Mouse (Mus musculus): ENCODE measurements at regions not wholly inside any gene's neighbourhood (a gene's known extent, or its start where the extent isn't known, plus 50 kb on each side); places are given as distances from the start of the nearest gene placed in this dataset.
A peak's percentile ranks its signal among the peaks of the same experiment; 100 is the strongest.

GRCm38 (mm10) chr19:14786868-14787267 lies 189.0 kb upstream of the Tle4 start:
- no peak for DNase-seq

- DNase-seq, result no peak
Observed at GRCm38 (mm10) chr19:14785661-14786060, 187.8 kb upstream of the Tle4 start.

DNA sequence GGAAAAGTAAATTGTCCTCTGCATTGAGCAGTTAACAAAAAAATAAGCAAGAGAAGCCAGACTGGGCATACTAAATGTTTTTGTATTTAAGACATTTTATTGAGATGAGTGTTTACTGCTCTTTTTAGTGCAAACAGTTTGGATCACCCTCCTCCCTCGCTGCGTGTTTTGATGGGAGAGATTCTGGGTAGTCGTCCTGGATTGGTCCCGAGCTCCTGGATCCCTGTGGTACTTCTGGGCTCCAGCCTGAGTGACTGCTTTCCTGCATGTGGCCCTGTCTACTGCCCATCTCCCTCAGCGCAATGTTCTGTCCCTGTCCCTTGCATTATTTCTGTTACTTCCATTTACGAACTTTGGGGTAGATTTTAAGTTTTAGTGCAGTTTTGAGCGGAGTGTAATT lies 179.9 kb upstream of the Tle4 start:
- no peak for DNase-seq

DNA sequence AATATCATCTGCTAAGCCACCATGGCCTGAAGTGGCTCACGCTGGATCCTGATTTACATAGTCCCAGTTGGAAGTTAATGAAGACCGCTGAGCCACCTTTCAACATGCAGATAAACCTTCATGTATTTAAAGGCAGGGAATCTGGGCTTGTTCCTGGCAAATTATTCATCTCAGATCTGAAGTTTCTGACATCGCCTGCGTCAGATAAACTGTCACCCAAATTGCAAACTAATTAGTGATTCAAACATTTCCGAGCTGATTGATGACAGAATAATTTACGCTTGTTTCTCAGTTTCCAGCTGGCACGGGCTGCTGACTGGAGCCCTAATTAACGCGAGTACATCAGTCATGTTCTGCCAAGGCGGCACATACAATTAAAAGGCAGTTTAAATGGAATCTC lies 179.3 kb upstream of the Tle4 start:
- no peak for DNase-seq

GRCm38 (mm10) chr19:14776791-14777190 lies 178.9 kb upstream of the Tle4 start:
- no peak for DNase-seq

- no peak for DNase-seq
Observed at GRCm38 (mm10) chr19:14772794-14773193, 174.9 kb upstream of the Tle4 start.

DNA sequence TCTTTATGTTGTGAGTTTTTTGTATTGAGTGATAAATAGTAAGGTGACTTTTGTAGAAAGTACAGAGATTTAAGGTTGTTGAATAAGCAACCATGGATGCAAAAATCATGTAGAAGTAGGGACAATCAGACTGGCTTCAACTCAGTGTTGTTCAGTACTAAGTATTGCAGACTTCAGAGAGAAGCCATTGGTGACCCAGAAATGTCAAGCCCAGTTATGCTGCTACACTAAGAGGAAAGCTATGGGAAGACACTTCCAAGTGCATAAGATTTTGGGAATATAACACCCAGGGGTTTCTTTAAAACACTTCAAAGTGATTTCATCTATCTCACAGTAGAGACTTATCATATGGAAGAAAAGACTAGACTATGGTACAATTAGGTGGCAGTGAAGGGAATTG lies 154.8 kb upstream of the Tle4 start:
- DNase-seq, result no peak

GRCm38 (mm10) chr19:14742361-14742760 lies 144.5 kb upstream of the Tle4 start:
- no peak for DNase-seq

GRCm38 (mm10) chr19:14740936-14741335 lies 143.1 kb upstream of the Tle4 start:
- DNase-seq, result no peak

DNA sequence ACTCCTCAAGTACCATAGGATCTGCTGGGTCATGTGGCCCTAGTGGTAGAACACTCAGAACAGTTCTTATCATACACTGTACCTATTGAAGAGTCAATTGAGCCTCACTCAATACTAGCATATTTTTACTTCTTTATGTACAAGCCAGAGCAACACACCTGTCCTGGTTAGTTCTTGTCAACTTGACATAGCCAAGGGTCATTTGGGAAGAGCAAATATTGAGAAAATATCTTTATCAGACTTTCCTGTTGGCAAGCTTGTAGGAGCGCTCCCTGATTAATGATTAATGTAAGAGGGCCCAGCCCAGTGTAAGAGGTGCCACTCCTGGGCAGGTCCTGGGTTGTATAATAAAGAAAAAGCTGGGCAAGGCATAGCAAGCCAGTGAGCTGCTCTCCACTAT lies 142.3 kb upstream of the Tle4 start:
- DNase-seq, result no peak

- no peak for DNase-seq
Observed at GRCm38 (mm10) chr19:14736514-14736913, 138.7 kb upstream of the Tle4 start.

DNA sequence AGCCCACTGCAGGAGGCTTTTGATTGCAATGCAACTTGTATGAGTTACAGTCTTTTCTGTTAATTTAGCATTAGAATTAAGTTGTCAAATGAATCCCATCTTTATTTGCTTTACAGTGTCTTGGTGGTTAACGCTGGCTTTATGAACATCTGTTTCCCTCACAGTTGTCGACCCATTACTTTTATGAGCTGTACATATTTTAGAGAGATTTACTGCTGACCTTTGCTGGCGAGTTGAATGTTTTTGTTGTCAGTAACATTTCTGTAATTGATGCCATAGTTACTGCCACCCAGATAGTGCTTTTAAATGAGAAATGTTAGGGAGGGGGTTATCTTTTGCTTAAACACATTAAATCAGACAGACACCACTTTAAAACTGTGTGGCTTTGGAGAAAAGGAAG lies 127.5 kb upstream of the Tle4 start:
- no peak for DNase-seq

DNA sequence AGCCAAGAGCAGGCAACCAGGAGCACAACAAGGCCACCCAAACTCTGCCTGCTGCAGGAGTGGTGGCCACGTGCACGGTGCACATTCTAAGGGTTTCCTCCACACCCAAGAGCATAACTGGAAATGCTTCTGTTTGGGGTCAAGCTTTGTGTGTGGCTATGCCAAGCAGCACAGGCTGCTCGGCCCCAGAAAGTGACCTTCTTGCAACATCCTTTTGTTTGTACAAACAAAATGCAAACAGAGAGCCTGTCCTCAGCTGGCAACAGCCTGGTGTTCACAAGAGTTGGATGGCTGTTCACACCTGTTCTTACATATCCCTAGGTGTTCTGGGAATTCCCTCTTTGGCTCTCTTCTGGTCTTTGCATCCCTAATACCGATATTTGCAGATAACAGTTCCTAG lies 126.8 kb upstream of the Tle4 start:
- no peak for DNase-seq

DNA sequence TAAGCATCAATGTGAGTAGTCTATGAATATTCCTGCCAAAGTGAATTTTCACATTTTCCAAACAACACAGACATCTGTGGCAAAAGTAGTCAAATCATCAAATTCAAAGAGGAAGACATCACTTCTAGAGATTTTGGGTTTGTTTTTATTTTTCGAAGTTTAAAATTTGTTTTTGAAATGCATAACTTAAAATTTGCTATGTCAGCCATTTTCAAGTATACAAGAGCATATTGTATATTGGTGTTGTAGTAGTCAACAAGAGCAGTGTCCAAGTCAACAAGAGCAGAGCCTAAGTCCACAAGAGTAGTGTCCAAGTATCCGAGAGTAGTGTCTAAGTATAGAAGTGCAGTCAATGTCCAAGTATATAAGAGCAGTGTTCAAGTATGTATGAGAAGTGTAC lies 107.9 kb upstream of the Tle4 start:
- no peak for DNase-seq

- DNase-seq, result no peak
Observed at GRCm38 (mm10) chr19:14701116-14701515, 103.3 kb upstream of the Tle4 start.

DNA sequence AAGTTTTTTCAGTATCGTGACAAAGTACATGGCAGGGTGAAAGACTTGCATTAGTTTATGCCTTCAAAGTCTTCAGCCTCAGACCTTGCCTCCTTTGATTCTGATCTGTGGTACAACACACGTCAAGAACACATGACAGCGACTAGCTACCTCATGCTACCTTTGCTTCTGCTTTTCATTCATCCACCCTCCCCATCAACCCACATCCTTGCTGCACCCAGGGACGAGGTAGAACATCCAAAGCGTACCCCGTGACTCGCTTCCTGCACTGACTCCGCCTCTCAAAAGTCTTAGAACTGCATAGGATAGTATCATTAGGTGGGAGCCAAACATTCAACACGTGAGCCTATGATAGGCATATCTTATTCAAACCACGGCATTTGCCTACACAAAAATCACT lies 97.5 kb upstream of the Tle4 start:
- no peak for DNase-seq

DNA sequence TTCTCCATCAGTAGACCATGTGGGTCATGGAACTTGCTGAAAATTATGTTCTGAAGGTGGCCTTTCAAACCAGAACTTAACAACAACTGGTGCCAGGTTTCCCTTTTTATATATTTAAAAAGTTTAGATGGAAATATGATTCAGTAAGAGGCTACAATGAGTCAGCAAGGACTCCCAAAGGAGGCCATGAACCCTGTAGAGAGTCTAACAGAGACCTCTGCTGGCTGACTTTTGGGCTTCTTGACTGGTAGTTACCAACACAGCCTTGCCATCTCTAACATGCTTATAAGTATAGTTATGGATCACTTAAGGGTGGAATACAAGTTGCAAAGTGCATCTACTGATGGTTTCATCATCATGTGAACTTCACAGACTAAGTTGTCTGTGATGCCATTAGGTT lies 94.3 kb upstream of the Tle4 start:
- DNase-seq, result peak; percentile 41

- no peak for DNase-seq
Observed at GRCm38 (mm10) chr19:14685628-14686027, 87.8 kb upstream of the Tle4 start.

GRCm38 (mm10) chr19:14684669-14685068 lies 86.8 kb upstream of the Tle4 start:
- DNase-seq, result no peak

DNA sequence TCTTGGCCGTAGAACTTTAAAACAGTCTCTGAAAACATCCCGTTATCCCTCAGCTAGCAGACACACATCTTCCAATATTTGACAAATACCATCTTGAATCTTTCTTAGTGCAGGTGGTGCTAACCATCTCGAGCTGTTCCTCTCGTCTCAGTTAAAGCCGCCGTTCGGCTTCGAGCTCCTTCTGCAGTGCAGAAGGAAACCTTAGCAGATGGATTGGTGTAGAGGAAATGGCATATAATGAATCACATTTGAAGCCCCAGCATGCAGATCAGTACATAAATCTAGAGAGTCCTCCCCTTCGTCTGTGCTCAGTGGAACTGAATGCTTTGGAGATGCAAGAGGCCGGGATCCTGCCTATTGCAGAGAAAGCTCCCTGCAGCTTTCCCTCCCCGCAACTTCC lies 83.5 kb upstream of the Tle4 start:
- DNase-seq, result no peak

GRCm38 (mm10) chr19:14679776-14680175 lies 81.9 kb upstream of the Tle4 start:
- DNase-seq, result no peak

- no peak for DNase-seq
Observed at GRCm38 (mm10) chr19:14678584-14678983, 80.7 kb upstream of the Tle4 start.

- no peak for DNase-seq
Observed at GRCm38 (mm10) chr19:14676929-14677328, 79.1 kb upstream of the Tle4 start.

- DNase-seq, result no peak
Observed at GRCm38 (mm10) chr19:14670821-14671104, 72.9 kb upstream of the Tle4 start.

DNA sequence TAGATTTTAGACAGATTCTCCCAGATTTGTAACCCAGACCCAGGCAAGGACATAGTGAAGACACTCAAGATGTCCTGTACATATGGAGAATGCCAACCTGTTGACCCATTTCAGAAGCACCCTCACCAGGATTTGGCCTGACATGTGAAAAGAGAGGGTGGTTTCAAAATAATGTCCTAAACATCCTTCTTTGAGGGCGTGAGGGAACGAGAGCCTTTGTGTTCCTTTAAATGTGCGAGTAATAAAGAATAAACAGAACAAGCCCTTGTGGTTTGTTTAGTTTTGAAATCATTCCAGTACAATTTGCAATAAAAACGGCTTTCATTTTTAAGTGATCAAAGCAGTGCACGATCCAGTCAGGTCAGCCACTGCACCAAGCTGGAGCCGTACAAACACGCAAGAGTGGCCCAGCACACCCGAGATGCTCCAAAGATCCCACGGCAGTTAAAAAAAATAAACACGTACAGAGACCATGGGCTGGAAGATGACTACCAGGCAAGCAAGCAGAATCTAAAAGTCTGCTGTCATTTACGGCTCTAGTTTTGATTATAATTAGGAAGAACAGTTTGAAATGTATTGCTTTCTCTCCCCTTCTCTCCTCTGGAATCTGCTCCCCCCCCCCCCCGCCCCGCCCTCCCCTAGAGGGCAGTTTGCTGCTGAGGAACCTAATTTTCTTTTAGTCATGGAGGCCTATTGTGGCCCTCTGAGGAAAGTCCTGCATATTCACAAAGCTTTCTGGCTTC lies 72.4 kb upstream of the Tle4 start:
- DNase-seq, result no peak

Data from adrenal gland, adult 2 months (tissue).